Mouse (Mus musculus) adrenal gland (tissue): ENCODE results near the gene Garem2.

Experiments used
- intact Hi-C: fragments of 180-260 bp; cut with DNase I; formaldehyde crosslinking; loops from one replicate; pipeline ENCODE4 v1.15.1; 2025

The Garem2 gene

GRCm38 (mm10) chr5:30111126-30111525 is 6.2 kb downstream of the Garem2 start:
- intact Hi-C loops: loop anchor here (5.0 kb wide), 1 partner anchor 86 kb away; no protein-coding TSS in a partner anchor

GRCm38 (mm10) chr5:30111771-30112170 is 6.8 kb downstream of the Garem2 start:
- intact Hi-C loops: loop anchor here (5.0 kb wide), 1 partner anchor 86 kb away; no protein-coding TSS in a partner anchor

GRCm38 (mm10) chr5:30112533-30113068 is 7.6 kb downstream of the Garem2 start:
- intact Hi-C loops: loop anchor here (5.0 kb wide), 1 partner anchor 85 kb away; no protein-coding TSS in a partner anchor

- intact Hi-C loops: loop anchor here (5.0 kb wide), 1 partner anchor 83 kb away; no protein-coding TSS in a partner anchor
Measured at GRCm38 (mm10) chr5:30113881-30114760, 9.2 kb downstream of the Garem2 start.

GRCm38 (mm10) chr5:30114761-30115140 is 9.8 kb downstream of the Garem2 start:
- intact Hi-C loops: loop anchor here (5.0 kb wide), 1 partner anchor 83 kb away; no protein-coding TSS in a partner anchor

GRCm38 (mm10) chr5:30115718-30116117 is 10.8 kb downstream of the Garem2 start:
- intact Hi-C loops: no loop called here

GRCm38 (mm10) chr5:30118018-30118417 is 13.1 kb downstream of the Garem2 start:
- intact Hi-C loops: no loop called here

- intact Hi-C loops: no loop called here
Measured at GRCm38 (mm10) chr5:30119163-30119562, 14.2 kb downstream of the Garem2 start.

GRCm38 (mm10) chr5:30120106-30120505 is 15.1 kb downstream of the Garem2 start:
- intact Hi-C loops: no loop called here

GRCm38 (mm10) chr5:30122481-30122880 is 17.5 kb downstream of the Garem2 start:
- intact Hi-C loops: no loop called here

- intact Hi-C loops: no loop called here
Measured at GRCm38 (mm10) chr5:30125587-30125986, 20.6 kb downstream of the Garem2 start.

- intact Hi-C loops: no loop called here
Measured at GRCm38 (mm10) chr5:30126756-30127155, 21.8 kb downstream of the Garem2 start.

- intact Hi-C loops: no loop called here
Measured at GRCm38 (mm10) chr5:30127921-30128597, 23.1 kb downstream of the Garem2 start.

- intact Hi-C loops: no loop called here
Measured at GRCm38 (mm10) chr5:30128680-30129079, 23.7 kb downstream of the Garem2 start.

GRCm38 (mm10) chr5:30131246-30131645 is 26.3 kb downstream of the Garem2 start:
- intact Hi-C loops: no loop called here

GRCm38 (mm10) chr5:30132173-30132572 is 27.2 kb downstream of the Garem2 start:
- intact Hi-C loops: no loop called here

GRCm38 (mm10) chr5:30135711-30136231 is 30.8 kb downstream of the Garem2 start:
- intact Hi-C loops: no loop called here

- intact Hi-C loops: no loop called here
Measured at GRCm38 (mm10) chr5:30137271-30137670, 32.3 kb downstream of the Garem2 start.

GRCm38 (mm10) chr5:30138193-30138592 is 33.2 kb downstream of the Garem2 start:
- intact Hi-C loops: no loop called here

GRCm38 (mm10) chr5:30146526-30146925 is 41.6 kb downstream of the Garem2 start:
- intact Hi-C loops: no loop called here

- intact Hi-C loops: no loop called here
Measured at GRCm38 (mm10) chr5:30148133-30148920, 43.4 kb downstream of the Garem2 start.
